Mouse (Mus musculus) bone marrow macrophage, adult 2 months (primary cell): ENCODE results near the gene Kcnip1. TPM values are rescaled to one million over a fixed set of nuclear protein-coding genes. Genes with fewer than 3 reads are reported as not detected.

Experiments used
- H3K27ac ChIP-seq: 2 replicates; pipeline ENCODE4 v1.5.1; 2012; ENCODE audit warnings: low read depth, low read length; ENCODE audit not compliant: insufficient read depth
- H3K4me1 ChIP-seq: 2 replicates; pipeline ENCODE4 v1.6.1; 2012; ENCODE audit warnings: low read length; ENCODE audit not compliant: control insufficient read depth, insufficient read depth
- H3K4me3 ChIP-seq: 2 replicates; pipeline ENCODE4 v1.5.1; 2012; ENCODE audit warnings: mild to moderate bottlenecking, low read length, moderate library complexity; ENCODE audit not compliant: insufficient read depth
- CTCF ChIP-seq: IDR thresholded peaks from 2 replicates; pipeline ENCODE4 v1.5.1; 2012; ENCODE audit warnings: low read depth, mild to moderate bottlenecking, low read length, moderate library complexity
- POLR2A ChIP-seq: IDR thresholded peaks from 2 replicates; pipeline ENCODE4 v1.6.1; 2012; ENCODE audit warnings: mild to moderate bottlenecking, low read depth, low read length, borderline replicate concordance
- polyA plus RNA-seq: library from polyadenylated mRNA; stranded (reverse); fragments of >200 nt; gene quantifications from 2 replicates; pipeline ENCODE4 v1.2.4, GENCODE M21; 2012; ENCODE audit not compliant: missing spikeins, insufficient read depth, insufficient read length

The Kcnip1 gene
- polyA plus RNA-seq, 1 experiment = not detected

GRCm38 (mm10) chr11:33962688-33963407, 30.1 kb downstream of the Kcnip1 start, which contains the start of gene Kcnmb1:
Kcnmb1 (plus strand) TSS chr11:33963013.
- Histone ChIP-seq H3K27ac (no peak within 1 kb of the TSS), H3K4me3 (no peak within 1 kb of the TSS), H3K4me1 (peaks cover 6% of the 10 kb centered on the region)
- no peak for TF ChIP-seq CTCF
- TF ChIP-seq POLR2A = no peak

- Histone ChIP-seq H3K4me1 (peaks cover 2% of the 10 kb centered on the region), H3K27ac (no peak overlapping the region), H3K4me3 (no peak overlapping the region)
- no peak for TF ChIP-seq POLR2A
- TF ChIP-seq CTCF = no peak
These were observed 30.8 kb downstream of the Kcnip1 start for GRCm38 (mm10) chr11:33962178-33962577.

GRCm38 (mm10) chr11:33958713-33959112, 34.2 kb downstream of the Kcnip1 start:
- Histone ChIP-seq H3K4me1 (no peaks in the 10 kb centered on the region), H3K4me3 (no peak overlapping the region), H3K27ac (no peak overlapping the region)
- no peak for TF ChIP-seq POLR2A
- 0 out of 2 replicates have a peak, but pooled peaks have one; percentile 25 for TF ChIP-seq CTCF

- TF ChIP-seq POLR2A = no peak
- TF ChIP-seq CTCF = no peak
- H3K4me1 ChIP-seq = no peaks in the 10 kb centered on the region
- no peak overlapping the region for H3K27ac ChIP-seq
These were observed 35.4 kb downstream of the Kcnip1 start for GRCm38 (mm10) chr11:33957595-33957994.

GRCm38 (mm10) chr11:33956623-33957022, 36.3 kb downstream of the Kcnip1 start:
- Histone ChIP-seq H3K27ac (no peak overlapping the region), H3K4me1 (no peaks in the 10 kb centered on the region), H3K4me3 (no peak overlapping the region)
- TF ChIP-seq POLR2A = no peak
- no peak for TF ChIP-seq CTCF

More at GRCm38 (mm10) chr11:33957595-33957994, 35.4 kb downstream of the Kcnip1 start:
- no peak overlapping the region for H3K4me3 ChIP-seq

- Histone ChIP-seq H3K4me1 (no peaks in the 10 kb centered on the region), H3K27ac (no peak overlapping the region), H3K4me3 (no peak overlapping the region)
- no peak for TF ChIP-seq POLR2A
- TF ChIP-seq CTCF = no peak
These were observed 37.0 kb downstream of the Kcnip1 start for GRCm38 (mm10) chr11:33955982-33956381.

- TF ChIP-seq POLR2A (no peak), CTCF (no peak)
- Histone ChIP-seq H3K4me3 (no peak overlapping the region), H3K4me1 (no peaks in the 10 kb centered on the region), H3K27ac (no peak overlapping the region)
These were observed 41.0 kb downstream of the Kcnip1 start for GRCm38 (mm10) chr11:33951684-33952625.

- H3K27ac ChIP-seq = no peak overlapping the region
- H3K4me3 ChIP-seq = no peak overlapping the region
- H3K4me1 ChIP-seq = no peaks in the 10 kb centered on the region
- no peak for TF ChIP-seq POLR2A
- TF ChIP-seq CTCF = no peak
These were observed 41.8 kb downstream of the Kcnip1 start for GRCm38 (mm10) chr11:33951155-33951554.

- Histone ChIP-seq H3K4me3 (no peak overlapping the region), H3K27ac (no peak overlapping the region), H3K4me1 (no peaks in the 10 kb centered on the region)
- TF ChIP-seq CTCF = no peak
- no peak for TF ChIP-seq POLR2A
These were observed 46.5 kb downstream of the Kcnip1 start for GRCm38 (mm10) chr11:33946501-33946900.
